Mouse (Mus musculus): ENCODE results near the gene Unc13c. TPM values are rescaled to one million over a fixed set of nuclear protein-coding genes. Genes with fewer than 3 reads are reported as not detected.

The Unc13c gene
- polyA plus RNA-seq, 1 experiment from 2014 or later = 0.30 TPM

DNA sequence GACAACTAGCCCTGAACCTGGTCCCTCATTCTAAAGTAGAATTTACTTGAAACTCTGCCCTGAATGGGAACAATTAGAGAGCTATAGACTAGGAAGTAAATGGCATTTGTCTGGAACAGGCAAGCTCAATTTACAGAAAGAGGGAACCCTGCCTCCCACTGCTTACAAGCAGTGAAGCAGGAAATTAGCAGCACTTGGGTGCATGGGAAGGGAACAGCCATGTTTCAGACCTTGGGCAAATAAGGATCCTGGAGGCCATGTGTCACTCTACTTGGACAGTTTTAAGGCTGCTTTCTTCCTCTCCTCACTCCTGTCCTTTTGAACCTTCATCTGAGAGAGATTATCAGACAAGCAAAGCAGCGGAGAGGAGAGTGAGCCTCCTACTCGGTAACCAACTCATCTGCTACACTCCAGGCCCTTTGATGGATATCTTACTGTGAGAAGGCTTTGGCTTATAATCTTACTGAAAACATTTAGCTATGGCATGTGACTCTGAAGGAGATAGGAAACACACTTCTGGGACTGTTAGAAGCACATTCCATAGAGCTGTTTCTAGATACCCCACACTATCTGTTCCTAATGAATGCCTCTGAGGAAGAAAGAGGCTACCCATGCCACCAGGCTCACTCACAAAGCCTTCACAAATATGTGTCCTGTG, 101.2 kb downstream of the Unc13c start:
- H3K9ac ChIP-seq (replicated peaks) = no peak overlapping the region
- no peak overlapping the region for H3K27ac ChIP-seq
- WGBS = 23% methylated on average over 2 of the region's 2 CpGs
- no peak for ATAC-seq (ENCODE audit: insufficient number of reproducible peaks, insufficient read depth, low FRiP score, low TSS enrichment, low read depth)
- no peaks in the 10 kb centered on the region for H3K27me3 ChIP-seq
- no peak overlapping the region for H3K4me3 ChIP-seq (replicated peaks)
- H3K9me3 ChIP-seq = no peaks in the 10 kb centered on the region
- no peak overlapping the region for H3K4me2 ChIP-seq
- H3K4me1 ChIP-seq (replicated peaks) = peaks cover 8% of the 10 kb centered on the region; the same call in 1 of the 2 replicates
- no peaks in the 10 kb centered on the region for H3K36me3 ChIP-seq

GRCm38 (mm10) chr9:73866666-73867065, 102.1 kb downstream of the Unc13c start:
- H3K4me3 ChIP-seq (replicated peaks) = no peak overlapping the region
- H3K9me3 ChIP-seq = no peaks in the 10 kb centered on the region
- H3K4me1 ChIP-seq (replicated peaks) = peaks cover 8% of the 10 kb centered on the region; the same call in 1 of the 2 replicates
- H3K36me3 ChIP-seq = no peaks in the 10 kb centered on the region
- no peak overlapping the region for H3K4me2 ChIP-seq
- H3K9ac ChIP-seq (replicated peaks) = no peak overlapping the region
- no peaks in the 10 kb centered on the region for H3K27me3 ChIP-seq
- ATAC-seq (ENCODE audit: insufficient number of reproducible peaks, insufficient read depth, low FRiP score, low TSS enrichment, low read depth) = no peak
- 87% methylated on average over 2 of the region's 2 CpGs for WGBS
- H3K27ac ChIP-seq = no peak overlapping the region

- Histone ChIP-seq H3K27me3 (no peaks in the 10 kb centered on the region), H3K4me3 (replicated peaks) (no peak overlapping the region), H3K27ac (no peak overlapping the region), H3K9ac (replicated peaks) (no peak overlapping the region), H3K4me2 (no peak overlapping the region), H3K4me1 (replicated peaks) (no peaks in the 10 kb centered on the region), H3K9me3 (no peaks in the 10 kb centered on the region), H3K36me3 (no peaks in the 10 kb centered on the region)
- no peak for ATAC-seq (ENCODE audit: insufficient number of reproducible peaks, insufficient read depth, low FRiP score, low TSS enrichment, low read depth)
- 91% methylated on average over 3 of the region's 3 CpGs for WGBS
These were observed 109.3 kb downstream of the Unc13c start for GRCm38 (mm10) chr9:73859469-73859868.

- 56% methylated on average over 3 of the region's 3 CpGs for WGBS
- Histone ChIP-seq H3K9ac (replicated peaks) (no peak overlapping the region), H3K9me3 (0 out of 2 replicates have a peak, but pooled peaks cover 3% of the 10 kb centered on the region)
These were observed 114.5 kb downstream of the Unc13c start for GRCm38 (mm10) chr9:73854281-73854680.

GRCm38 (mm10) chr9:73806681-73807080, 162.1 kb downstream of the Unc13c start:
- Histone ChIP-seq H3K4me2 (no peak overlapping the region), H3K36me3 (no peaks in the 10 kb centered on the region), H3K9me3 (no peaks in the 10 kb centered on the region), H3K27ac (no peak overlapping the region), H3K27me3 (no peaks in the 10 kb centered on the region), H3K4me3 (replicated peaks) (no peak overlapping the region), H3K9ac (replicated peaks) (no peak overlapping the region), H3K4me1 (replicated peaks) (0 out of 2 replicates have a peak, but pooled peaks cover 3% of the 10 kb centered on the region)
- ATAC-seq (ENCODE audit: insufficient number of reproducible peaks, insufficient read depth, low FRiP score, low TSS enrichment, low read depth) = no peak
- WGBS = 79% methylated on average over 4 of the region's 4 CpGs

More at GRCm38 (mm10) chr9:73854281-73854680, 114.5 kb downstream of the Unc13c start:
- H3K4me1 ChIP-seq (replicated peaks) = no peaks in the 10 kb centered on the region
- no peak overlapping the region for H3K27ac ChIP-seq
- no peak for ATAC-seq (ENCODE audit: insufficient number of reproducible peaks, insufficient read depth, low FRiP score, low TSS enrichment, low read depth)
- H3K27me3 ChIP-seq = no peaks in the 10 kb centered on the region
- H3K4me2 ChIP-seq = no peak overlapping the region
- no peak overlapping the region for H3K4me3 ChIP-seq (replicated peaks)
- H3K36me3 ChIP-seq = no peaks in the 10 kb centered on the region

DNA sequence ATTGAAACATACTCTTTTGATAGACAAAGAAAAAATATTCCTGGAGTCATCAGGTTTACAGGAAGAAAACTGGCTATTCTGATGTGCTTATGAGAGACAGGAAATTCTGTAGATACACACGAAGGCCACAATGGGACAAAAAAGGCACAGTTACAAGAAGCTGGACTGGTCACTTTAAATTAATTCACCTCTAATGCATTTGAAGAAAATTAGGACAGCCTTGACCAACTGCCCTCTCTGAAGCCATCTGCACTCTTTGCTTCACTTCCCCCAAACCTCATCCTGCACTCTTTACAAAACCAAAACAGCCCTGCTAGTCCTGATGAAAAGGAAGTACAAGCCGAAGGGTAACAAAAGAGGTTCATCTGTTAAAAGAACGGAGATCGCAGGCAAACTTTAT, 194.2 kb downstream of the Unc13c start:
- 89% methylated on average over 4 of the region's 4 CpGs for whole genome bisulfite sequencing
- ATAC-seq (ENCODE audit: insufficient number of reproducible peaks, insufficient read depth, low FRiP score, low TSS enrichment, low read depth) = no peak

GRCm38 (mm10) chr9:73755185-73755584, 213.6 kb downstream of the Unc13c start:
- WGBS = 57% methylated on average over 2 of the region's 2 CpGs
- ATAC-seq (ENCODE audit: insufficient number of reproducible peaks, insufficient read depth, low FRiP score, low TSS enrichment, low read depth) = no peak
- H3K27ac ChIP-seq = no peak overlapping the region
- H3K4me2 ChIP-seq = no peak overlapping the region
- H3K27me3 ChIP-seq = no peaks in the 10 kb centered on the region
- no peak overlapping the region for H3K4me3 ChIP-seq (replicated peaks)
- H3K9me3 ChIP-seq = no peaks in the 10 kb centered on the region
- H3K4me1 ChIP-seq (replicated peaks) = no peaks in the 10 kb centered on the region
- H3K9ac ChIP-seq (replicated peaks) = no peak overlapping the region
- H3K36me3 ChIP-seq = no peaks in the 10 kb centered on the region

More for the DNA sequence above, 194.2 kb downstream of the Unc13c start:
- Histone ChIP-seq H3K27me3 (no peaks in the 10 kb centered on the region), H3K27ac (no peak overlapping the region), H3K4me1 (replicated peaks) (no peaks in the 10 kb centered on the region), H3K36me3 (no peaks in the 10 kb centered on the region), H3K4me3 (replicated peaks) (no peak overlapping the region), H3K9ac (replicated peaks) (no peak overlapping the region), H3K4me2 (no peak overlapping the region), H3K9me3 (no peaks in the 10 kb centered on the region)

DNA sequence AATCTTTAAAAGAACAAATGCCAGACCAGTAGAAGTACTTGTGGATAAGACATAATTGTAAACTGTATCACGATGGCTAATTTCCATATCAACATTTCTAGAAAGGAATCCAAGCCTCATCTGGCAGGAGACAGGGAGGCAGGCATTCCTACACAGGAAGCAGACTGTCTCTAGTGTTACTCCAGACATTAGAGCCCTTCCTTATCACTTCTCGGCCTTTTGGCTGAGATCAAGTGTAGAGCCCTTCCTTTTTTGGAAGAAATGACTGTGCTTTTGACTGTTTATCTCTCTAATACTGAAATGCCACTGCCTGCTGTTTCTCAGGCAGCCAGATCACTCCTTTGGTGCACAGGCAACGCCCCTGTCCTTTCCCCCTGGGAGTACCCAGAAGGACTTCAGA, 215.3 kb downstream of the Unc13c start:
- no peak for ATAC-seq (ENCODE audit: insufficient number of reproducible peaks, insufficient read depth, low FRiP score, low TSS enrichment, low read depth)
- WGBS = 64% methylated on average over 3 of the region's 3 CpGs
- no peaks in the 10 kb centered on the region for H3K27me3 ChIP-seq
- no peak overlapping the region for H3K4me3 ChIP-seq (replicated peaks)
- H3K36me3 ChIP-seq = no peaks in the 10 kb centered on the region
- H3K4me2 ChIP-seq = no peak overlapping the region
- no peak overlapping the region for H3K27ac ChIP-seq
- H3K9me3 ChIP-seq = no peaks in the 10 kb centered on the region
- no peak overlapping the region for H3K9ac ChIP-seq (replicated peaks)
- no peaks in the 10 kb centered on the region for H3K4me1 ChIP-seq (replicated peaks)

GRCm38 (mm10) chr9:73751344-73751743, 217.4 kb downstream of the Unc13c start:
- Histone ChIP-seq H3K9ac (replicated peaks) (no peak overlapping the region), H3K27ac (no peak overlapping the region), H3K4me1 (replicated peaks) (no peaks in the 10 kb centered on the region), H3K4me2 (no peak overlapping the region), H3K36me3 (no peaks in the 10 kb centered on the region), H3K4me3 (replicated peaks) (no peak overlapping the region), H3K27me3 (no peaks in the 10 kb centered on the region), H3K9me3 (no peaks in the 10 kb centered on the region)
- 72% methylated on average over 1 of the region's 1 CpGs for WGBS
- no peak for ATAC-seq (ENCODE audit: insufficient number of reproducible peaks, insufficient read depth, low FRiP score, low TSS enrichment, low read depth)

DNA sequence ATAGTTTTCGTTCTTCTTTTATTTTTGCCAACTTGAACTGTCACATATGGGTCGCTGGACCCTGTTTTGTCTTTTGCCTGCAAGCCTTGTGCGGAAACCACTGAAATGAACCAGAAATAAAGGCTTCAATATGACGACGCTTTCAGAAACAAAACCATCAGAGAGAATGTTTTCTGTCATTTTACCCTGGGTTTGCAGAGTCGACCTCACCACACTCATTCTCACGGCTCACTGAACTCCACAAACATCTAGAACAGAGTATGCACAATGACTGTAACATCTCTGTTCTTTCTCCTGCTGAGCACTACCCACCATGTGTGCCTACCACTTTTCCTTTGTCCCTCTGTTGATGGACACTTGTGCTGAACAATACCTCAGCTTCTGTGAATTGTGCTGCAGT, 234.3 kb downstream of the Unc13c start:
- no peaks in the 10 kb centered on the region for H3K9me3 ChIP-seq
- no peak overlapping the region for H3K9ac ChIP-seq (replicated peaks)
- 86% methylated on average over 7 of the region's 7 CpGs for WGBS
- H3K4me1 ChIP-seq (replicated peaks) = no peaks in the 10 kb centered on the region
- no peak overlapping the region for H3K4me2 ChIP-seq
- no peak overlapping the region for H3K4me3 ChIP-seq (replicated peaks)
- ATAC-seq (ENCODE audit: insufficient number of reproducible peaks, insufficient read depth, low FRiP score, low TSS enrichment, low read depth) = no peak
- H3K36me3 ChIP-seq = no peaks in the 10 kb centered on the region
- H3K27me3 ChIP-seq = no peaks in the 10 kb centered on the region
- H3K27ac ChIP-seq = no peak overlapping the region

DNA sequence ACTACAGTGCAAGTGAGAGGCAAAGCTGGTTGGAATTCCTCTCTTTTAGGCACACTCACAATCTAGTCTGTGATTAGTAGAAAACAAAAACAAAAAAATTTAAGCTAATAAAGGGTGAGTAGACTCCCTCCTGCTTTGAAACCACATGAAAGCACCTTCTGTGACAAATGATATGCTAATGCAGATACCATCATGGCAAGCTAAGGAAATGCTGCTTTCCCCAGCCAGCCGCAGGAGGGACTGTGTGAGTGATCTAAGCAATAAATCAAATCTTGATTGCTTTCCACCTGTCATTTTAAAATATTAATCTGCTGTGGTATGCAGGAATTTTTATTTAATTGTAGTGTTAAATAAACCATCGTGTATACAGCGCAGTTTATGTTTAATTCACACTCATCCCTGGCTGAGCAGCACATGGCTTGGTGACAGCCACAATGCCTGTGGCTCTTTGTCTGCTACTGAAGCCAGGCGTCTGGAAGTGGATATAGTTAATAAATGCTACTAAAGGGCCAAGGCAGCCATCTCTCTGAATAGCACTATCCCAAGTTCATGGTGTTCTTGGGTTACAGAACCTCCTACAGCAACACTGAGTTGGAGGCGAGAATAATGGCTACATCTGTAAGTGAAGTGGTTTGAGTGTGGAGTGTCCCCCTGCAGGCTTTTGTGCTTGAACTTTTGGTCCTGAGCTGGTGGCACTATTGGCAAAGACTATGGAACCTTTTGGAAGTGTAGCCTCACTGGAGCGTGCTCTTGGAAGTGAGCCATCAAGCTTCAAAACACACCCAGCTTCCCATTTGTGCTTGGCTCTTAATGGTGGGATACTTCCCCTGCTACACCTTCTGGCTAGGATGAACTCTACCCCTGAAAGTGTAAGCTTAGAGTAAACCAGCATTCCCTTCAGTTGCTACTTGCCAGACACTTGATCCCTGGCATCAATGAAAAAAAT, 242.8 kb downstream of the Unc13c start:
- no peaks in the 10 kb centered on the region for H3K4me1 ChIP-seq (replicated peaks)
- no peak overlapping the region for H3K27ac ChIP-seq
- no peak for ATAC-seq (ENCODE audit: insufficient number of reproducible peaks, insufficient read depth, low FRiP score, low TSS enrichment, low read depth)
- no peaks in the 10 kb centered on the region for H3K27me3 ChIP-seq
- H3K4me2 ChIP-seq = no peak overlapping the region
- no peak overlapping the region for H3K9ac ChIP-seq (replicated peaks)
- H3K9me3 ChIP-seq = no peaks in the 10 kb centered on the region
- 64% methylated on average over 6 of the region's 6 CpGs for WGBS
- H3K36me3 ChIP-seq = no peaks in the 10 kb centered on the region
- H3K4me3 ChIP-seq (replicated peaks) = no peak overlapping the region

All from limb, embryonic 12.5 days (tissue).